Mouse (Mus musculus) ES-Bruce4 (cell line): Measurements from ENCODE around the gene Lrp4. TPM values are rescaled to one million over a fixed set of nuclear protein-coding genes. Genes with fewer than 3 reads are reported as not detected.

ENCODE experiments used
- H3K27ac ChIP-seq: 2 replicates; pipeline ENCODE4 v1.5.1; 2012; ENCODE audit warnings: low read length, inconsistent platforms; ENCODE audit not compliant: insufficient read depth
- H3K27me3 ChIP-seq: 2 replicates; pipeline ENCODE4 v1.6.1; 2012; ENCODE audit warnings: mild to moderate bottlenecking, low read length, inconsistent platforms; ENCODE audit not compliant: control insufficient read depth, poor library complexity, insufficient read depth, severe bottlenecking
- H3K36me3 ChIP-seq: 2 replicates; pipeline ENCODE4 v1.6.1; 2012; ENCODE audit warnings: inconsistent platforms, mild to moderate bottlenecking, low read length, moderate library complexity; ENCODE audit not compliant: control insufficient read depth, poor library complexity, insufficient read depth, severe bottlenecking
- H3K4me1 ChIP-seq: one replicate; pipeline ENCODE4 v1.8.1; 2011; ENCODE audit warnings: low read length; ENCODE audit not compliant: control insufficient read depth, insufficient read depth
- H3K4me3 ChIP-seq: 2 replicates; pipeline ENCODE4 v1.5.1; 2011; ENCODE audit warnings: low read depth, mild to moderate bottlenecking, low read length
- H3K9ac ChIP-seq: 2 replicates; pipeline ENCODE4 v1.6.1; 2012; ENCODE audit warnings: low read depth, mild to moderate bottlenecking, inconsistent platforms; ENCODE audit not compliant: poor library complexity, severe bottlenecking
- H3K9me3 ChIP-seq: replicated peaks from 2 replicates; pipeline ENCODE4 v1.6.1; 2012; ENCODE audit warnings: mild to moderate bottlenecking, low read length, inconsistent platforms; ENCODE audit not compliant: control insufficient read depth, poor library complexity, insufficient read depth, severe bottlenecking
- CTCF ChIP-seq: IDR thresholded peaks from one replicate; pipeline ENCODE4 v1.8.1; 2011; ENCODE audit warnings: low read depth, low read length
- EP300 ChIP-seq: IDR thresholded peaks from 2 replicates; pipeline ENCODE4 v1.6.1; 2011; ENCODE audit warnings: low read depth, low read length; ENCODE audit not compliant: insufficient read depth
- POLR2A ChIP-seq: IDR thresholded peaks from one replicate; pipeline ENCODE4 v1.8.1; 2011; ENCODE audit warnings: low read length; ENCODE audit not compliant: insufficient read depth
- polyA plus RNA-seq: library from polyadenylated mRNA; stranded (reverse); fragments of >200 nt; gene quantifications from 2 replicates; pipeline ENCODE4 v1.2.4, GENCODE M21; 2011; ENCODE audit warnings: low read depth; ENCODE audit not compliant: missing spikeins, insufficient read depth, insufficient read length

The Lrp4 gene
- polyA plus RNA-seq, 1 experiment = 6.2 TPM

DNA sequence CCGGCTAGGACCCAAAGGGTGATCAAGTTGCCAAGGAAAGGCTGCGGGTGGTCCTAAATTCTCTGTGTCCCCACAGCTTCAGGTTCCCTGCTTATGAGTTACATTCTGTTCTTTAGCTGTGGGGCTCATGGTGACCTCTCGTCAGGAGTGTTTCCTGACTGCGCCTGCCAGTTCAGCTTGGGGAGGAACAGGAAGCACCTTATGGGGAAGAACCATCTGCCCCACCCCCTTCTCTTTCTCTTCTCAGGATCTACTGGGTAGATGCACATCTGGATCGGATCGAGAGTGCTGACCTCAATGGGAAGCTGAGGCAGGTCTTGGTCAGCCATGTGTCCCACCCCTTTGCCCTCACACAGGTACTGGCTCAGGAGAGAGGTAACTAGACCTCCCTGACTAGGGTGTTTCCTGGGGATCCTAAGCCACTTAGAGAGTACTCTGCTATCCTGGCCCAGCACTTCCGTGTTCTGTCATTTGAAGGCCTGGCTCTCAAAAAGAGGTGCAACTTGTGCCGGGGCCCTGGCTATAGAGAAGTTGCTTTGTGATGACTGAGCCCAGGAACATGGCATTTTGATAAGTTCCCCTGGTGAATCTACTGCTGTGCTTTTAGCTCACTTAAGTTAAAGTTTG, 40.9 kb downstream of the Lrp4 start:
- Histone ChIP-seq H3K27ac (no peak overlapping the region), H3K9ac (no peak overlapping the region), H3K4me1 (no peaks in the 10 kb centered on the region), H3K4me3 (no peak overlapping the region), H3K9me3 (no peaks in the 10 kb centered on the region), H3K27me3 (no peaks in the 10 kb centered on the region), H3K36me3 (no peaks in the 10 kb centered on the region)
- TF ChIP-seq CTCF = no peak
- no peak for TF ChIP-seq EP300
- TF ChIP-seq POLR2A = no peak

DNA sequence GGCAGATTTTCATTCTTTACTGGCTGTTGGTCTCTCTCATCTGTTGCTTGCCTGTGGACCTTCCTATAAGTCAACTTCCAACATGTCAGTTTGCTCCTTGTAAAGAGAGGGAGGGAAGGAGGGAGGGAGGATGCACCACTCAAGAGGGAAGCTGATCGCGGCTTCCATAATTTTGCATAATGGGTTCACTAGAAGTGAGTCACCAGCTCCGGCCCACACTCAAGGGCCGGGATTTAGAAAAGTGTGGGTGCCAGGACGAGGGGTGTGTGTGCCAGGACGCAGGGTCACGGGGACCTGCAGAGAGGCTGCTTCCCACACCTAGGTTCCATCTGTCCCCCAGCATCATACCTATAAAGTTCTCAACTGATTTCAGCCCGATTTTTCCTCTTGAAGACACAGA, 50.8 kb downstream of the Lrp4 start:
- Histone ChIP-seq H3K27me3 (no peaks in the 10 kb centered on the region), H3K4me3 (no peak overlapping the region), H3K9me3 (no peaks in the 10 kb centered on the region), H3K27ac (no peak overlapping the region), H3K36me3 (no peaks in the 10 kb centered on the region), H3K4me1 (no peaks in the 10 kb centered on the region), H3K9ac (no peak overlapping the region)
- no peak for TF ChIP-seq POLR2A
- TF ChIP-seq EP300 = no peak
- TF ChIP-seq CTCF = no peak

DNA sequence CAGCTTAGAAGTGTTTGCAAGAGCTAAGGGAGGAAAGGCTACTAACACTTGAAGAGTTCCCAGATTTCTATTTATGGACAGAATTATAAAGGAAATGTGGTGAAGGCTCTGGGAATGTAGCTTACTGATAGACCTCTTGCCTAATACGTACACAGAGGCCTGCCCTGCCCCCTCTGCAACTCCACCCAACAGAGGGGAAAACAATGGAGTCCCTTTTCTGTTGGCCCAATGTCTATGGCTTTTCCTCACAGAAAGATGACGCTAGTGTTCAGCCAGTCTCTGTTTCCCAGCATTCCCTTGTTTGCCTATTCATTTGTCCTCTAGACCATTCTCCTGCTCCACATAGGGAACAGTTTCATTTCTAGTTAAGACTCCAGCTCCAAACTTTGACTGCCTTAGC, 59.9 kb downstream of the Lrp4 start:
- Histone ChIP-seq H3K9ac (no peak overlapping the region), H3K4me1 (no peaks in the 10 kb centered on the region), H3K27ac (no peak overlapping the region), H3K4me3 (no peak overlapping the region), H3K9me3 (no peaks in the 10 kb centered on the region), H3K36me3 (no peaks in the 10 kb centered on the region), H3K27me3 (no peaks in the 10 kb centered on the region)
- TF ChIP-seq POLR2A (no peak), EP300 (no peak), CTCF (no peak)

DNA sequence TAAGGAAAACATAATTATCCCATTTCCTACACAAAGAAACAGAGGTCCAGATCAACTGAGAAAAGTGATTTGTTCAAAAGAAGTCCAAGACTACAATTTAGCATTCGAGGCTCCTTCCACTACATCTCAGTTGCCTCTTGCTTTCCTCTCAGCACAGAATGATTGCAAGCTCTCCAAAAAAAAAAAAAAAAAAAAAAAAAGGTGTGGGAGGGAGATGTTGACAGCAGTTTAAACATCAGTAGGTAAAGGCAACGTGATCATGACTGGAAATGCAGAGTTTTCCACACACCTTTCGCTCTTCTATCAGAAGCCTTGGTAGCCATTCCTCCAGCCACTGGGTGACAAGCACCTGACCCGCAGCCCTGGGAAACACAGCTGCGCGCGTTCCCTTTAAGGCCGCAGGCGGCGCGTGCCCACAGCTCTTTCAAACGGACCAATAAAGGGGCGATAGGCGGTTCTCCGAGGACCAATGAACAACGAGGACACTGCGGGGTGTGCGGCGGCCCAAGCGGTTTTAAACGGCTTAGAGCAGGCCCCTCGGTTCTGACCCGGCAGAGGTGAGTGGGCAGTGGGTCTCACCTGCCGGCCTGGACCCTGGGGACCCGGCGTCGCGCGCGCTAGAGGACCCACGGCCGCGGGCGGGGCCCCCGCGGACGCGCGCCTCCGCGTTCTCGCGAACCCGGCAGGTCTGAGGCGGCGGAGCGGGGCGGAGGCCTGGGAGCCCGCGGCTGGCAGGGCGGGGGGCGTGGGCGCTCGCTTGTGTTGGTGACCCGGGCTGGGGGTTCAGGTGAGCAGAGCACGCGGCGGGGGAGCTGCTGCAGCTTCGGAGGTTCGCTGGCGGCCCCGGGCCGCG, 69.2 kb downstream of the Lrp4 start, which contains the start of gene Ckap5:
Gene Ckap5 (plus strand): TSS at position 469 of the 853 bp plus-strand sequence.
- no peaks in the 10 kb centered on the region for H3K9me3 ChIP-seq
- H3K9ac ChIP-seq = peak within 1 kb of the TSS; percentile 92
- H3K4me1 ChIP-seq = no peaks in the 10 kb centered on the region
- peak within 1 kb of the TSS; percentile 18 for H3K27ac ChIP-seq
- H3K36me3 ChIP-seq = peaks cover 5% of the 10 kb centered on the region; the same call in 1 of the 2 replicates
- TF ChIP-seq POLR2A (peak; percentile 81), EP300 (0 out of 2 replicates have a peak, but pooled peaks have one; percentile 34), CTCF (no peak)
- H3K4me3 ChIP-seq = peak within 1 kb of the TSS; percentile 84
- no peaks in the 10 kb centered on the region for H3K27me3 ChIP-seq

DNA sequence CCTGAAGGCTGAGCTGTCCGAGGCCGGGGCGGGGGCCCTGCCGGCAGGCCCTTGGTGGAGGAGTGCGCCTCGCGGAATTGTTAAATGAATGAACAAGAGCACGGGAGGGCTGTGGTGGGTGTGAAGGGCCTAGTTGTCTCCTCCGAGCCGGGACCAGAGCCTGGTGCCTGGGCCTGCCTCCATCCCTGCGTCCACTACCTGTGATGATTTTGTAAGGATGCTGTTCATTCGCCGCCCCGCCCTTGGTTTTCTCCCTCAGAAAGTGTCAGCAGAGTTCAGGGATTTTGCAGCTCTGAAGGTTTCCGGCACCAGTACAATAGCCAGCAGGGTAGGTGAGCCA, 69.8 kb downstream of the Lrp4 start:
- Histone ChIP-seq H3K36me3 (peaks cover 5% of the 10 kb centered on the region; the same call in 1 of the 2 replicates), H3K27me3 (no peaks in the 10 kb centered on the region), H3K4me1 (no peaks in the 10 kb centered on the region), H3K4me3 (peak overlapping the region; percentile 84), H3K27ac (peak overlapping the region; percentile 18), H3K9me3 (no peaks in the 10 kb centered on the region), H3K9ac (peak overlapping the region; percentile 92)
- no peak for TF ChIP-seq CTCF
- TF ChIP-seq POLR2A = no peak
- TF ChIP-seq EP300 = no peak

DNA sequence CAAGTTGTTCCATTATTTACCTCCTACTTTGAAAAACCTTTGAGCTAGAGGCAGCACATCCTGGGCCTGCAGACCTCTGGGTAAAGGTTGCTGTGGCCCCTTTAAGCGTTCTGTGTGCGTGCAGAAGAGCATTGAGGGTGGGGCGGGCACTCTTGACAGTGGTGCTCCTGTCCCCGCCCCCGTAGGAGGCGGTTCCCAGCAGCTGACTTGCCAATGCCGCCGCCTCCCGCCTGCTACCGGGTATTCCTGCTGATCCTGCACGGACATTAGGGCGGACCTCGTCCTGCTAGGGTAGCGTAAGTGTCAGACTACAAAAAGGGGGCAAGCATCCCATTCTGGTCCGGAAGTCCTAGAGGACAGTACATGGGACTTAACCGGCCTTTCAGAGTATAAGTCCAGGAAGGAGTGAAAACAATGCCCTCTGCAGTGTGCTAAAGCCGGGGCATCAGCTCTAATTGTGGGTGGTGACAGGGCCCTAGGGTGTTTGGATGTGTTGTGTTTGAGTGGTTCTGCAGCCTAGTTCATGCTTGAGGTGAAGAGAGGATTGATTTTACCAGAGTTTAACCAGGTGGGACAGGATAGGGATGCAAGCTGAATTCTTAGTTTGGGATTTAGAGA, 80.4 kb downstream of the Lrp4 start:
- H3K27me3 ChIP-seq = no peaks in the 10 kb centered on the region
- no peak overlapping the region for H3K9ac ChIP-seq
- H3K27ac ChIP-seq = no peak overlapping the region
- TF ChIP-seq CTCF = no peak
- 0 out of 2 replicates have a peak, but pooled peaks have one; percentile 30 for TF ChIP-seq EP300
- no peak for TF ChIP-seq POLR2A
- no peaks in the 10 kb centered on the region for H3K36me3 ChIP-seq
- no peaks in the 10 kb centered on the region for H3K4me1 ChIP-seq
- H3K4me3 ChIP-seq = peak overlapping the region; percentile 44
- H3K9me3 ChIP-seq = no peaks in the 10 kb centered on the region

Other genes starting within 250 kb of the Lrp4 start
- 19.3 and 22.3 TPM in 2 replicates for gene Ddb2, start 220.5 kb upstream of the Lrp4 start, polyA plus RNA-seq
- 18.0 and 19.9 TPM in 2 replicates for gene Pacsin3, start 201.6 kb upstream of the Lrp4 start, polyA plus RNA-seq
- gene Arfgap2, start 192.5 kb upstream of the Lrp4 start, polyA plus RNA-seq = 35.3 and 40.9 TPM in 2 replicates
- 19.3 and 20.1 TPM in 2 replicates for gene 1110051M20Rik, start 12.8 kb upstream of the Lrp4 start, polyA plus RNA-seq
- gene Ckap5, start 69.3 kb downstream of the Lrp4 start, polyA plus RNA-seq = 204 and 218 TPM in 2 replicates
- gene F2, start 178.9 kb downstream of the Lrp4 start, polyA plus RNA-seq = 0.57 and 0.67 TPM in 2 replicates
- 14.4 and 14.9 TPM in 2 replicates for gene Zfp408, start 192.3 kb downstream of the Lrp4 start, polyA plus RNA-seq
- 85.6 and 93.7 TPM in 2 replicates for gene Arhgap1, start 192.3 kb downstream of the Lrp4 start, polyA plus RNA-seq